Mouse (Mus musculus): ENCODE data around the gene Pglyrp1.

DNA sequence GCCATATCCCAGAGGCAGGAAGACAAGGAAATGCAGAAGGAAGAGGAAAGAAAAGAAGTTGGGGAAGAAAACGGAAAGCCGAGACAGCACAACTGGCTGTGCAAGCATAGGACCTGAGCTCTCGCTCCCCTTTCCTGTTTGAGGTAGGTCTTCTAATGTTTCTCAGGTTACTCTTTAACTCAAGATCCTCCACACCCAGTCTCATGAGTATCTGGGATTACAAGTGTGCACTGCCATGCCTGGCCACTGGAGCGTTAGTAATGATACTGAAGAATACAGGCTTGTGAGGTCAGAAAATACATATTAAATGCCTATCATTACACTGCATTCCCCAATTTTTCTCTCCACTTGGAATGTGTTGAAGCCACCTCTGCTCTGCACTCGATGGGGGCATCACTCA, 4.2 kb downstream of the Pglyrp1 start:
- TF ChIP-seq CTCF (IDR thresholded peaks at IDR 0.05; ENCODE audit: borderline replicate concordance, insufficient read depth, low read depth, low read length): no peak
- no peak for TF ChIP-seq POLR2A (IDR thresholded peaks at IDR 0.05; ENCODE audit: borderline replicate concordance, insufficient read depth, low read length)
